27 mouse cellular contexts compared by ENCODE assay signal in the genomic region with DNA sequence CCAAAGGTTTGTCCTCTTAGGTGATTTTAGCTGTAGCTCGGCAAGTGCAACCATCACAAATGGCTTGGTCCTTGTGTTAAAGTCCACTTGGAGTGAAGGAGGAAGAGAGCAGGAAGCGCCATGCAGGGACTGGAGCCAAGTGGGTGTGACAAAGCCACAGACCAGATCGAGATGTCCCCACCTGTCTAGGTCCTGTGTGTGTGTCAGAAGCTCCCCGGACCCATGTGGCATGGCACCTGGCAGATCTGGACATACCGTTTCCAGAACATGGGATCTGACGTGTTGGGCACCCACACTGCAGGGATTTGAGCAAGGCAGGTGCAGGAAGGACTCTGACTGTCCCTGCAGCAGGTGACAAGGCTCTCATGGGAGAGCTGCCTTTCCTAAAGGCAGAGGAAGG. TPM values are rescaled to one million over a fixed set of nuclear protein-coding genes. Genes with fewer than 3 reads are reported as not detected.
DNase-seq lines count a peak whose midpoint lies in the region; ATAC-seq and TF ChIP-seq lines count a peak whose summit lies in the region.
"Had no signal": no experiment of that assay in that cellular context is flagged by ENCODE, and none has a peak within 500 bp of the region (broad histone marks: within the 10 kb centered on the region; RNA-seq: fewer than 3 reads in every experiment).

No protein-coding gene starts in this region.

- H3K9me3 ChIP-seq in kidney, embryonic 14.5 days (ENCODE audit: control insufficient read depth, low read length) = no peaks in the 10 kb centered on the region
- H3K9me3 ChIP-seq in intestine, embryonic 16.5 days (ENCODE audit: control insufficient read depth, low read length) = no peaks in the 10 kb centered on the region; the same call in 1 of the 2 replicates
- H3K9me3 ChIP-seq: midbrain, embryonic 15.5 days; neural tube, embryonic 13.5 days had no signal

- TF ChIP-seq CTCF in small intestine, adult 2 months (IDR thresholded peaks at IDR 0.05; ENCODE audit: extremely low read depth, insufficient read length, insufficient replicate concordance, low read depth, low read length) = no peak

- ATAC-seq in kidney, embryonic 14.5 days (ENCODE audit: low FRiP score, low TSS enrichment) = no peak
- peak; percentile 54 for ATAC-seq in intestine, embryonic 16.5 days

- peak; percentile 38 for DNase-seq in kidney, adult 11 months
- peak; percentile 13 to 61 for DNase-seq in kidney, postnatal 25 days
- no peak for DNase-seq in kidney, postnatal 4 days
- no peak for DNase-seq in neural tube, embryonic 10.5 days (ENCODE audit: extremely low spot score, low spot score)
- DNase-seq: cerebellum, adult 11 months; cerebellum, adult 9-11 months; embryo, embryonic 11 days; left cerebral cortex, postnatal 4 days; lung, adult 2 months; lung, postnatal 10 days; right cerebral cortex, postnatal 4 days; thymus, postnatal 4 days had no signal

- 0 out of 2 replicates have a peak, but pooled peaks cover 6% of the 10 kb centered on the region for H3K4me1 ChIP-seq in kidney, embryonic 14.5 days (ENCODE audit: control insufficient read depth, insufficient read depth, low read length)
- H3K4me1 ChIP-seq in intestine, embryonic 16.5 days (ENCODE audit: control insufficient read depth, insufficient read depth, low read length) = peaks cover 11% of the 10 kb centered on the region
- peaks cover 11% of the 10 kb centered on the region for H3K4me1 ChIP-seq in small intestine, adult 2 months (ENCODE audit: control insufficient read depth, insufficient read depth, insufficient read length, low read length)

- no peak overlapping the region for H3K4me3 ChIP-seq in kidney, embryonic 14.5 days (ENCODE audit: low read length)
- H3K4me3 ChIP-seq in intestine, embryonic 16.5 days (ENCODE audit: low read length) = no peak overlapping the region
- peak overlapping the region; percentile 12; the same call in 1 of the 2 replicates for H3K4me3 ChIP-seq in small intestine, adult 2 months (ENCODE audit: low read depth, low read length)
- H3K4me3 ChIP-seq: erythroblast, embryonic 14.5 days; heart, adult 2 months; heart, embryonic 12.5 days; midbrain, embryonic 15.5 days; neural tube, embryonic 13.5 days had no signal

- no peak for TF ChIP-seq POLR2A in small intestine, adult 2 months (IDR thresholded peaks at IDR 0.05; ENCODE audit: low read depth, low read length)

- no peaks in the 10 kb centered on the region for H3K27me3 ChIP-seq in kidney, embryonic 14.5 days (ENCODE audit: control insufficient read depth, insufficient read depth, low read length)
- no peaks in the 10 kb centered on the region for H3K27me3 ChIP-seq in intestine, embryonic 16.5 days (replicated peaks; ENCODE audit: control insufficient read depth, insufficient read depth, low read length)
- no peaks in the 10 kb centered on the region for H3K27me3 ChIP-seq in small intestine, adult 2 months (ENCODE audit: control insufficient read depth, insufficient read depth, low read length)
- H3K27me3 ChIP-seq: midbrain, embryonic 15.5 days had no signal

- WGBS in kidney, embryonic 14.5 days = 81% methylated on average over 6 of the region's 6 CpGs
- WGBS in intestine, embryonic 16.5 days = 71% methylated on average over 6 of the region's 6 CpGs
- 33% methylated on average over 6 of the region's 6 CpGs for WGBS in small intestine, adult 2 months

- no peaks in the 10 kb centered on the region for H3K36me3 ChIP-seq in kidney, embryonic 14.5 days (ENCODE audit: control insufficient read depth, insufficient read depth, low read length)
- H3K36me3 ChIP-seq in intestine, embryonic 16.5 days (ENCODE audit: control insufficient read depth, insufficient read depth, low read length) = no peaks in the 10 kb centered on the region
- H3K36me3 ChIP-seq in small intestine, adult 2 months (ENCODE audit: control insufficient read depth, insufficient read depth, low read length) = no peaks in the 10 kb centered on the region
- H3K36me3 ChIP-seq: heart, embryonic 12.5 days; midbrain, embryonic 15.5 days; neural tube, embryonic 13.5 days had no signal

- H3K9ac ChIP-seq in kidney, embryonic 14.5 days (ENCODE audit: low read depth, low read length) = no peak overlapping the region
- H3K9ac ChIP-seq in intestine, embryonic 16.5 days (ENCODE audit: low read depth, low read length) = no peak overlapping the region
- H3K9ac ChIP-seq: heart, embryonic 12.5 days; hindbrain, embryonic 14.5 days; liver, embryonic 14.5 days; midbrain, embryonic 15.5 days; neural tube, embryonic 13.5 days had no signal

- H3K27ac ChIP-seq in kidney, embryonic 14.5 days (ENCODE audit: low read depth, low read length) = no peak overlapping the region
- H3K27ac ChIP-seq in intestine, embryonic 16.5 days (ENCODE audit: low read length) = no peak overlapping the region
- H3K27ac ChIP-seq in small intestine, adult 2 months (ENCODE audit: insufficient read depth, low read depth, low read length) = 0 out of 2 replicates have a peak overlapping the region, but pooled peaks have one; percentile 7
- H3K27ac ChIP-seq: heart, adult 2 months; hindbrain, embryonic 14.5 days; liver, embryonic 14.5 days; macrophage; midbrain, embryonic 15.5 days; neural tube, embryonic 13.5 days had no signal

- no peak overlapping the region for H3K4me2 ChIP-seq in kidney, embryonic 14.5 days (replicated peaks; ENCODE audit: low read depth, low read length)
- H3K4me2 ChIP-seq in intestine, embryonic 16.5 days (ENCODE audit: low read depth, low read length) = no peak overlapping the region
- H3K4me2 ChIP-seq: heart, embryonic 12.5 days; hindbrain, embryonic 14.5 days; midbrain, embryonic 15.5 days; neural tube, embryonic 13.5 days had no signal

RNA-seq across cellular contexts. Expression of gene 1700016D06Rik, which starts 0.6 kb away (rescaled TPM):
- not detected in 2 replicates for polyA plus RNA-seq in kidney, embryonic 14.5 days (2014; fragmentation: Nextera tagmentation; extraction: Ambion mirVana)
- not detected in 2 replicates for polyA plus RNA-seq in intestine, embryonic 16.5 days (2015; fragmentation: Nextera tagmentation; extraction: Ambion mirVana)
- not detected in 2 replicates for polyA plus RNA-seq in small intestine, adult 2 months (2012; rRNA removed)
- polyA plus RNA-seq: erythroblast, embryonic 14.5 days; forebrain, embryonic 11.5 days; heart, adult 2 months; heart, embryonic 12.5 days; heart, postnatal 0 days; hindbrain, embryonic 14.5 days; limb, embryonic 14.5 days; liver, embryonic 14.5 days; lung, adult 2 months; macrophage; midbrain, embryonic 15.5 days; neural tube, embryonic 13.5 days; thymus, postnatal 0 days had no signal

RNA-seq across cellular contexts. Expression of gene Arhgef7, which starts 26.1 kb away (rescaled TPM):
- 25.1 and 37.3 TPM in 2 replicates for polyA plus RNA-seq in kidney, embryonic 14.5 days (2014; fragmentation: Nextera tagmentation; extraction: Ambion mirVana)
- polyA plus RNA-seq in intestine, embryonic 16.5 days (2015; fragmentation: Nextera tagmentation; extraction: Ambion mirVana) = 23.9 and 24.0 TPM in 2 replicates
- polyA plus RNA-seq in small intestine, adult 2 months (2012; rRNA removed) = 14.8 and 27.4 TPM in 2 replicates

Comparison
In these comparisons a context has a peak if more than half of its experiments do, and no peak if none do; other contexts are left out.
1. DNase-seq: peak in kidney, adult 11 months (single experiment) and kidney, postnatal 25 days (2 of 2); none in kidney, postnatal 4 days (0 of 2) and neural tube, embryonic 10.5 days (single experiment).